Mouse (Mus musculus): ENCODE results near the gene Map7d2. TPM values are rescaled to one million over a fixed set of nuclear protein-coding genes. Genes with fewer than 3 reads are reported as not detected.

Map7d2 gene
- polyA plus RNA-seq (2012; rRNA removed) = not detected in 2 replicates

DNA sequence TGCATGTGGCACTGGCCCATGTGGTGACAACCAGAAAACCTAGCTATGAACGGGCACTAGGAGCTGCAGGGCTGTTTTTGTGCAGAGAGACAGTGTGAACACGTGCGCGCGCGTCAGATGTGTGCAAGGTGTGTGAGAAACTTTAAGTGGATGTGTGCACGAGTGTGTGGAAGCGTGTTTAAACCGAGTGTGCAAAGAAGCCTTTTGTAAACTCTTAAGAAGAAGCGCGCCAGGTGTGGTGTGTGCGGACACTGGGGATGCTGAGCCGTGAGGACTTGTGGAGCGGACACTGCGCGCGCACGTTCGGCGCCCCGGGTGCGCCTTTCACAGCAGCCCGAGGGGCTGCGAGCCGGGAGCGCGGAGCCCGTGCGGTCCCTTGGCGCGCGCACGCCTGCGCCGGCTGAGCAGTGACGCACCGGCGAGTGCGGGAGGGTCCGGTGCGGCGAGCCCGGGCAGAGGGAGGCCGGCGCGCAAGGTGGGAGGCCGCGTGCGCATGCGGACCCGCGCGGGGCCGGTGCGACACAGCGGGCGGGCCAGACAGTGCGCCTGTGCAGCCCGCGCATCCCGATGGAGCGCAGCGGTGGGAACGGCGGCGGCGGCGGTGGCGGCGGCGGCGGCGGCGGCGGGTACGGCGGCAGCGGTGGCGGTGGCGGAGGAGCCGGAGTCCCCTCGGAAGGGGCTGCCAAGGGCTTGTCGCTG, at the start of gene Map7d2:
TSS of gene Map7d2 (plus strand) at position 443 of the 699 bp plus-strand sequence.
- WGBS = 34% methylated on average over 82 of the region's 83 CpGs
- Histone ChIP-seq H3K4me3 (ENCODE audit: low read depth, low read length) (peak within 1 kb of the TSS; percentile 59), H3K27me3 (ENCODE audit: control insufficient read depth, insufficient read depth, low read length) (peaks cover 8% of the 10 kb centered on the region), H3K4me1 (ENCODE audit: control insufficient read depth, insufficient read depth, insufficient read length, low read length) (peaks cover 6% of the 10 kb centered on the region; the same call in 1 of the 2 replicates), H3K36me3 (ENCODE audit: control insufficient read depth, insufficient read depth, low read length) (no peaks in the 10 kb centered on the region), H3K27ac (ENCODE audit: insufficient read depth, low read depth, low read length) (no peak within 1 kb of the TSS)
- no peak for TF ChIP-seq POLR2A (IDR thresholded peaks at IDR 0.05; ENCODE audit: low read depth, low read length)
- TF ChIP-seq CTCF (IDR thresholded peaks at IDR 0.05; ENCODE audit: extremely low read depth, insufficient read length, insufficient replicate concordance, low read depth, low read length) = no peak

DNA sequence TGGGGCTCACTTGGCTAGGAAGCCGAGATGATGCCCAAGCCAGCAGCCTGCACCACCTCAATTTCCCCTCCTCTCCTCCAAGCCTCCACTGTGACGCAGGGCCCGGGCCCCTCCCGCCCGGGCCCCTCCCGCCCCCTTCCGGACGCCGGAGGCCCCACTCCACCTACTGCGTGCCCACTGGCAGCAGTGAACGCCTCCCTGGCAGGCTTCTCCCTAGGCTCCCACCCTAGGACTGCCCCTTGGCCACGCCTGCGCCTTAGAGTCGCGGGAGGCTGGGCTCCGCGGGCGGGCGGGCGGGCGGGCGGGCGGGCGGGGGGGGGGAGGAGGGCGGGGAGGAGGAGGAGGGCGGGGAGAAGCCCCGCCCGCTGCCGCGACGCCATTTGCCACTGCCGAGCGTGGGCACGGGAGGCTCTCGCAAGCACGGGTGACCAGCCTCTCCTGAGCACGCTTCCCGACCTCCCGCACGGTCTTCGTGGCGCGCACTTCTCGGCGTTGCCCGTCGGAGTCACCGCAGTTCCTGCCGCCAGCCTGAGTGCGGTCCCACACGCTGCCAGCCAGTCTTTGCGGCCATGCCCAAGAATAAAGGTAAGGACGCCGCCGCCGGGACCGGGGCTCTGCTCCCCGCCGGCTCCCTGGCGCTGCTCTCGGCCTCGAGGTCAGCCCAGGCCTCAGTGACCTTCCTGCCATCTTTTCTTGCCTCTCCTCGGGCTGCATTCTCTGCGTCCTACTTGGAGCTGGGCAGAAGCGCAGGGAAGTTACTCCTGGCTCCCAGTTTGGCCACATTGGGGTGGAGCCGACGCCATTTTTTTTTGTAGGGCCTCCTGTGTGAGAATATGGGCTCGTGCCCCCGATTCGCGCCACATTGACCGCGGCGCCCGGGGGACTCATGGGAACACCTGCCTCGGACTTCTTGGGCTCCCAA, 42.3 kb upstream of the Map7d2 start, which contains the start of gene Eif1ax:
TSS of gene Eif1ax (plus strand) at position 348 of the 922 bp plus-strand sequence.
- 10% methylated on average over 56 of the region's 76 CpGs for WGBS
- TF ChIP-seq CTCF (IDR thresholded peaks at IDR 0.05; ENCODE audit: extremely low read depth, insufficient read length, insufficient replicate concordance, low read depth, low read length) (no peak), POLR2A (IDR thresholded peaks at IDR 0.05; ENCODE audit: low read depth, low read length) (no peak)
- Histone ChIP-seq H3K36me3 (ENCODE audit: control insufficient read depth, insufficient read depth, low read length) (no peaks in the 10 kb centered on the region; the same call in 1 of the 2 replicates), H3K27ac (ENCODE audit: insufficient read depth, low read depth, low read length) (peak within 1 kb of the TSS; percentile 50), H3K4me3 (ENCODE audit: low read depth, low read length) (peak within 1 kb of the TSS; percentile 100), H3K4me1 (ENCODE audit: control insufficient read depth, insufficient read depth, insufficient read length, low read length) (no peaks in the 10 kb centered on the region), H3K27me3 (ENCODE audit: control insufficient read depth, insufficient read depth, low read length) (no peaks in the 10 kb centered on the region)

DNA sequence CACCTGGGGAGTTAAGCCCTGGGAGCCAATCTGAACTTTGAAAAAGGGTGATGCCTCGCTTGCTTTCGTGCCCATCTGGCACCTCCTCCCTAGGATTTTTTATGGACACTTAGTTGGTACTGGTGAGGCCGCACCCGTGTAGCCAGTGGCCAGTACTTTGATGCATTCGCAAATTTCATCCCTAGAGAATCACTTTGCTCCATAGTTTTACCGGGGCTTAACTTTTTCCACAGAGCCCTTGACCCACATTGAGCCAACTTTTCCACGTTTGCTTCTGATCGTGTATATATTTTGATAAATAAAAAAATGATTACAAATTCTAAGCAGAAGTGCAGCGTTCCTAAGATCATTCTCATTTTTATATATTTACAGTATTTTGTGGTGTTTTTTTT, 41.6 kb upstream of the Map7d2 start:
- no peak for TF ChIP-seq CTCF (IDR thresholded peaks at IDR 0.05; ENCODE audit: extremely low read depth, insufficient read length, insufficient replicate concordance, low read depth, low read length)
- no peak for TF ChIP-seq POLR2A (IDR thresholded peaks at IDR 0.05; ENCODE audit: low read depth, low read length)
- Histone ChIP-seq H3K27me3 (ENCODE audit: control insufficient read depth, insufficient read depth, low read length) (no peaks in the 10 kb centered on the region), H3K36me3 (ENCODE audit: control insufficient read depth, insufficient read depth, low read length) (peaks cover 2% of the 10 kb centered on the region; the same call in 1 of the 2 replicates), H3K4me3 (ENCODE audit: low read depth, low read length) (peak overlapping the region; percentile 100), H3K27ac (ENCODE audit: insufficient read depth, low read depth, low read length) (0 out of 2 replicates have a peak overlapping the region, but pooled peaks have one; percentile 50), H3K4me1 (ENCODE audit: control insufficient read depth, insufficient read depth, insufficient read length, low read length) (no peaks in the 10 kb centered on the region)
- 17% methylated on average over 9 of the region's 9 CpGs for WGBS

DNA sequence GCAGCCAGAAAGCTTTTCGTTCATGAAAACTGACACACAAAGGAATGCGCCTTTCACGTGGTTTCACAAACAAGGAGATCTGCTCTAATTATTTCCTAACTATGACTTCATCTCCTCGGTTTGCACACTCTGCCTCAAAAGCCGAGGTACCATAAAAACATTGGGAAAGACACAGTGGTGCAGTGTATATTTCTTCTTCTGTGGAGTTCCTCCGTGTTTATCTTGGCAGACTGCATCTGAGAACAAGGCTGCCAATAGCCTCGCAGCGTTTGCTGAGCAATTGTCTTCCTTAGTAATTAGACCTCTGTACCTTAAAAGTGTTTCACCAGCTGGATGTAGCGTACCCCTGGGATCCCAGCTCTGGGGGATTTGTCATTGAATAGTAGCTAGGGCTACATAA, 27.3 kb upstream of the Map7d2 start:
- 52% methylated on average over 9 of the region's 9 CpGs for WGBS
- no peak for TF ChIP-seq CTCF (IDR thresholded peaks at IDR 0.05; ENCODE audit: extremely low read depth, insufficient read length, insufficient replicate concordance, low read depth, low read length)
- TF ChIP-seq POLR2A (IDR thresholded peaks at IDR 0.05; ENCODE audit: low read depth, low read length) = no peak
- no peak overlapping the region for H3K4me3 ChIP-seq (ENCODE audit: low read depth, low read length)

DNA sequence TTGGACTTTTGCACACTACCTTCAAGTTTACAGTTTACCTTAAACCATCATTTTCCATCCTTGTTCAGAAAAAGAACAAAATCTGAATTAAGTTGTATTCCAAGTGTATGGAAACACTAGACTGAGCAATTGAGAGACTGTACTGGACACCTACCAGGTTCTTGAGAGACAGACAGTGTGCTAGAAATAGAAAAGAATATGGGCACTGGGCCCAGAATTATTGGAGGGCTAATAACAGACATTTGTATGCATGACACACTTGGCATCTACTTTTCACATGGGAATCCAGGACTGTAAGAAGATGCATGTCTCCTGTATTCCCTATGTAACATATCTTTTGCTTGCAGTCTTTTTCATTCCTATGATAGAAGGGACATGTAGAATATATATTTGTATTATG, 25.4 kb upstream of the Map7d2 start:
- no peaks in the 10 kb centered on the region for H3K4me1 ChIP-seq (ENCODE audit: control insufficient read depth, insufficient read depth, insufficient read length, low read length)
- H3K27me3 ChIP-seq (ENCODE audit: control insufficient read depth, insufficient read depth, low read length) = no peaks in the 10 kb centered on the region
- H3K27ac ChIP-seq (ENCODE audit: insufficient read depth, low read depth, low read length) = no peak overlapping the region
- TF ChIP-seq POLR2A (IDR thresholded peaks at IDR 0.05; ENCODE audit: low read depth, low read length) = no peak
- no peak for TF ChIP-seq CTCF (IDR thresholded peaks at IDR 0.05; ENCODE audit: extremely low read depth, insufficient read length, insufficient replicate concordance, low read depth, low read length)
- 0 out of 2 replicates have a peak, but pooled peaks cover 6% of the 10 kb centered on the region for H3K36me3 ChIP-seq (ENCODE audit: control insufficient read depth, insufficient read depth, low read length)
- H3K4me3 ChIP-seq (ENCODE audit: low read depth, low read length) = no peak overlapping the region

More for the DNA sequence above, 27.3 kb upstream of the Map7d2 start:
- Histone ChIP-seq H3K27me3 (ENCODE audit: control insufficient read depth, insufficient read depth, low read length) (no peaks in the 10 kb centered on the region), H3K36me3 (ENCODE audit: control insufficient read depth, insufficient read depth, low read length) (0 out of 2 replicates have a peak, but pooled peaks cover 7% of the 10 kb centered on the region), H3K4me1 (ENCODE audit: control insufficient read depth, insufficient read depth, insufficient read length, low read length) (no peaks in the 10 kb centered on the region), H3K27ac (ENCODE audit: insufficient read depth, low read depth, low read length) (no peak overlapping the region)

DNA sequence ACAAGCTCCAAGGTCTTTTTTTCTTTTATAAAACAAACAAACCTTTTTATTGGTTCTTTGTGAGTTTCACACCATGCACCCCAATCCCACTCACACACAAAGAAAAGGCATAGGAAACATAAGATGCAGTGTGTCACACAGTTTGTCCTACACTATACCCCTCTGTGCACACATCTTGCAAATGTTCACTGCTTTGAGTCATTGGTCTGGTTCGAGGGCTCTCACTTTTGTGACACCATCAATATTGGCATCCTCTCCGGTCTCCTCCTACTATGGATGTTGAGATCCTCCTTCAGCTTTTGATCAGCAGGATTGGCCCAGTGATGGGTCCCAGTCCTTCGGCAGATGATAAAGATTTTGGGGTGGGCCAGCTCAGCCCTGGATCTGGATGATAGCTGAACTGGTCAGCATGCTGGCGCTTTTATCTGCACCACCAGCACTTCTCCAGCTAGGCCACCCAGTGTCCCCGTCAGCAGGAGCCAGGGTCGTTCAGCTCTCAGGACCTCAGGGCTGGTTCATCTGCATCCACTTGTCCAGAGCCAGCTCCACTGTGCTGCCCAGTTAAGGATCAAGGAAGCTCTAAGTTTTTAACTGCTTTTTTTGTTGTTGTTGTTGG, 23.9 kb upstream of the Map7d2 start:
- Histone ChIP-seq H3K27ac (ENCODE audit: insufficient read depth, low read depth, low read length) (no peak overlapping the region), H3K4me1 (ENCODE audit: control insufficient read depth, insufficient read depth, insufficient read length, low read length) (no peaks in the 10 kb centered on the region), H3K4me3 (ENCODE audit: low read depth, low read length) (no peak overlapping the region), H3K36me3 (ENCODE audit: control insufficient read depth, insufficient read depth, low read length) (0 out of 2 replicates have a peak, but pooled peaks cover 4% of the 10 kb centered on the region), H3K27me3 (ENCODE audit: control insufficient read depth, insufficient read depth, low read length) (no peaks in the 10 kb centered on the region)
- TF ChIP-seq POLR2A (IDR thresholded peaks at IDR 0.05; ENCODE audit: low read depth, low read length) = no peak
- WGBS = 85% methylated on average over 6 of the region's 6 CpGs

Data from small intestine, adult 2 months (tissue).